Mouse (Mus musculus): Measurements from ENCODE around the gene Hivep2. TPM values are rescaled to one million over a fixed set of nuclear protein-coding genes. Genes with fewer than 3 reads are reported as not detected.

Gene Hivep2
- total RNA-seq, 2 experiments from 2014 or later = 25.7 to 28.4 TPM

DNA sequence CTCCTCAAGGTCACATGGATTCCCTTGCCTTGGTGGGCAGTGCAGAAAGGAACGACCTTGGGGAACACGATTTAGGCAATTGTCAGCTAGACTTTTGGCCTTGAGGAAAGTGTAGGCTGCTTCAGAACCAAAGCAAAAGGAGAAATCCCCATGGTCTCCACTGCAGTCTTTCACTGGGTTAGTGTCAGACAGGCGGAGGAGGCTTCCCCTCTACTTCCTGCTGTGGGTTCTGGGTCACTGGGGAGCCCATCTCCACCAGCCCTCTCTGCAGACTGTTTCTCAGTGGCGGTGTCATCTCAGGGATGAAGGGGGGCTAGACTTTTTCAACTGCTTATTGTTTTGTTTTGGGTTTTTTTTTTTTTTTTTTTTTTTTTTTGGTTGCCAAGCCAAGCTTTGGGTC, 79.9 kb downstream of the Hivep2 start:
- DNase-seq = peak in 1 of 2 experiments; percentile 41
- intact Hi-C loops (cut with DNase I) = loop anchor here (5.0 kb wide), 2 partner anchors 42 to 63 kb away; no protein-coding TSS in a partner anchor

DNA sequence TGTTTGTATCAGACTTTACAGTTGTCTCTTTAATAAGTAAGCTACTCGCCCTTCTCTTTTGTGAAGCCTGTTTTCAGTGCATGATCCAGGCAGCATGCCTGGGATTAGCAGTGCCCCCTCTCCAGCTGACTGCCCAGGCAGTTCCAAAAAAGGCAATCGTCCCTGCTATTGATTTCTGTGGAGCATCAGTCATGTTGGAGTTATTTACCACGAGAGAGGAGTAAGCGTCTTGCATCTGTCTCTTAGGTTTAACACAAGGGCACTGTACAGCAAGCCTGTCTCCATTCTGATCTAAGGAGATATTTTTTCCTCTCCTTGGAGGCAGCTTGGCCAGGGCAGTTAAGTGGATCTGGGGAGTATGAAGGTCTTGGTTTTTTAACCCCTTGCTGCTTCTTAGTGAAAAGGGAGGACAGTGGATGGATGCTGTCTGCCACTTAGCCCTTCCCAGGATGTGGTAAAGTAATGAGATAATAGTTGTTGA, 80.3 kb downstream of the Hivep2 start:
- DNase-seq = peak in 1 of 2 experiments; percentile 19

DNA sequence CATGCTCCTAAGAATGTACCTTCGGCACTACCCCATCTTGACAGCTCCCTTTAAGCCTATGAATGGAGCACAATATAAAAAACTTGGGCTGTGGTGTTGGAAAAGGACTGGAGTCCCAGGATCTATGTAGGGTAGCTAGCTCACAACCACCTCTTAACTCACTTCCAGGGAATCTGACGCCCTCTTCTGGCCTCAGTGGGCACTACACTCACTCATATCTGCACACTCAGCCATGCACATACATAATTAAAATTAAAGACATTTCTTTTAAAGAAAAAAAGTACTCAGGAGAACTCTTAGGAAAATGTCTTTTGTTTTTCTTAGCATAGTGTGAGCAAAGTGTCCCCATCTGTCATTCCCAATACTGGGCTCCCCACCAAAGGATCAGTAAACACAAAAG, 81.1 kb downstream of the Hivep2 start:
- intact Hi-C loops (cut with DNase I) = loop anchor here (5.0 kb wide), 2 partner anchors 40 to 65 kb away; no protein-coding TSS in a partner anchor

More for the DNA sequence above, 80.3 kb downstream of the Hivep2 start:
- intact Hi-C loops (cut with DNase I) = loop anchor here (5.0 kb wide), 2 partner anchors 41 to 64 kb away; no protein-coding TSS in a partner anchor

DNA sequence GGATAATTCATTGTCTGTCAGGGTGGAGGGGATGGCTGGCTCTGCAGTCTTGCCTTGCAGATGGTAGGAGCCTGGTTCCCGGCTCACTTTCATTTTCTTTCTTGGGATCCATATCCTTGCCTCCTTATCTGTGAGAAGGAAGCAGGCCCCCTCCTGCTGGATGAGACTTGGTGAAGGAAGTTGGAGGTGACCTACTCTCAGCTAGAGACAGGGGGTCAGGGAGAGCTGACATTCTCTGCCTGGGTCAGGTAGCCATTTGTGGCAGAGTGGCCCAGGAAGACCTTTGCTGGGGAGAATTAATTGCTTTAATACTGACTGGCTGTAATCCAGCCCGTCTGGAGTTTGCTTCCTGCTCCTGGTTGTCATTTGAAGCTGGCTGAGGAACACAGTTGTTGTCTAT, 81.8 kb downstream of the Hivep2 start:
- intact Hi-C loops (cut with DNase I) = loop anchor here (5.0 kb wide), 2 partner anchors 40 to 65 kb away; no protein-coding TSS in a partner anchor

More for the DNA sequence above, 81.1 kb downstream of the Hivep2 start:
- peak in 1 of 2 experiments; percentile 48 for DNase-seq

DNA sequence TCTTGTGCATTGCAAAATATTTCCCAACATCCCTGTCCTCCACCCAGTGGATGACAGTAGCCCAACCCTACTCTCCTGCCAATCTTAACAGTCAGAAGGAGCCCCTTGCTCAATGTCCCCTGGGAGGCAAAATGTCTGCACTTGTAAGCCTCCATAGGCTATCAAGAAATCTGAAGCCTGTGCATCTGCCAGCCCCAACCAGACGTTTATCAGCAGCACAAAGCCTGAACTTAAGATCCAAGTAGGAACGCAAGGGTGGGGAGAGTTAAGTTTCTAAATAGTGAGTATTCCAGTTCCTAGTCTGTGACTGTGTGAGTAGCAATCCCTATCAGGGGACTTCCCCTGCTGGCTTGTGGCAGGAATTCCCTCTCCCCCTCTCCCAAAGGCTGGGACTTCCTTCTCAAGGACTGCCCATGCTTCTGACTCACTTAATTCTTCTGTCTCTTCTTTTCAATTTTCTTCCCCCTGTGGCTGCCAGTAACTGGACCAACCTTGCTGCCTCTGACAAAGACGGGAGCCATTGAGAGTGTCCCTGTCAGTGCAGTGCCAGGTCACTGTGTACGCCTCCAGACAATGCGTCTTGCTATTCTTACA, 82.5 kb downstream of the Hivep2 start:
- intact Hi-C loops (cut with DNase I) = loop anchor here (5.0 kb wide), 2 partner anchors 39 to 66 kb away; no protein-coding TSS in a partner anchor
- peak; percentile 60 to 62 for DNase-seq

More for the DNA sequence above, 81.8 kb downstream of the Hivep2 start:
- peak in 1 of 2 experiments; percentile 25 for DNase-seq

DNA sequence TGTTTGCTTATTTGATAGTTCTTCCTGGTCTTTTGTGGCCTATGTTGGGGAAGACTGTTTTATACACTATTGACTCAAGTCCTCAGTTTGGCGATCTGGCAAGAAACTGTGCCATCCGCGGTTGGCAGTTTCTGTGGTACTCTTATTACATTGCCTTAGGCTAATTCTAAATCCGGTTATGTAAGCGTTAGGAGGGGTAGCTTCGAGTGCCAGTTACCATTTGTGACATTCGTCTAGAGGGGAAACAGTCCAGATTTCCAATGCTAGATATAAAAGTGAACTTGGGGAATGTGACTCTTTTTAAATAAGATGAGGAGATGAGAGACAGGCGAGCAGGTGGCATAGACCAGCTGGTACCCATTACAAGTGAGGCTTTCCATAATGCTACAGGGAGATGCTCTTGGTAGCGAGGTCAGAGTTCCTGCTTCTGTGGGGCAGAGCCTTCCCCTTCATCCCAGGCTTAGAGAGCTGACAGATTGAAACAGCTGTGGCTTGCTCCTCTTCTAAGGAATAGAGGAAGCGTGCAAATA, 83.1 kb downstream of the Hivep2 start:
- intact Hi-C loops (cut with DNase I) = loop anchor here (5.0 kb wide), 2 partner anchors 38 to 67 kb away; no protein-coding TSS in a partner anchor
- DNase-seq = no peak

DNA sequence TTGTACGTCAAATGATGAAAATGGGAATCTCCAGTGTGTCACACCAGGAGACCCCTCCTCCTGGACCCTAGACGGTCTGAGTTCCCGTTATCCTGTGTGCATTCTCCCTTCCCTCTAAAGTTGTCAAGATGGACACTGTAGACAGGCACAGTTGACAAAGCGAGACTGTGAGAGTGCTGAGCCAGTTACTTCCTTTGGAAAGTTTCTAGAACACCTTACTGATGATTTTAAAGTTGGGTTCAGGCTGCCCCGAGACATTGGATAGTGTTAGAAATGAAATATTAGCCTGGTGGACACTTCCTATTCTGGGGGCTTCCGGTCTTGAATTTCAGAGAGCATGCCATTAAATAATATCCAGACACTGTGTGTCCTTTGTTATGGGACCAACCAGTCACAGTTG, 83.8 kb downstream of the Hivep2 start:
- no peak for DNase-seq
- intact Hi-C loops (cut with DNase I) = loop anchor here (5.0 kb wide), 2 partner anchors 38 to 67 kb away; no protein-coding TSS in a partner anchor

DNA sequence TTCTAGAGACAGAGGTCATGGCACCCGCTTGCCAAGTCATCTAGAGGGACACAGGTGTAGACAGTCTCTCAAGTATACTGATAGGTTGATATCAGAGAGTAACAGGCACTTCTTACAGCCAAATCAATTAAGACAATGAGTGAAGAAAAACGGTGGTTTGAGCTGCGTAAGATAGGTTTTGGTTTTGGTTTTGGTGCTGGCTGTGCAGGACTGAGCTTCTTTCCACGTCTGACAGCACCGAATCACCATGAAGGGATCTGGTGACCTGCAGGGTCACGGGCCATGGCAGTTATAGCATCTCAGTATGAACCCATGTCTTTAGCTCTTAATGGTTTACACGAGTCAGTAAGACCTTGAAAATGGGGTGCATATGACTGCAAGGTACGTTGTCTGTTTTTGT, 84.7 kb downstream of the Hivep2 start:
- intact Hi-C loops (cut with DNase I) = no loop called here
- no peak for DNase-seq

DNA sequence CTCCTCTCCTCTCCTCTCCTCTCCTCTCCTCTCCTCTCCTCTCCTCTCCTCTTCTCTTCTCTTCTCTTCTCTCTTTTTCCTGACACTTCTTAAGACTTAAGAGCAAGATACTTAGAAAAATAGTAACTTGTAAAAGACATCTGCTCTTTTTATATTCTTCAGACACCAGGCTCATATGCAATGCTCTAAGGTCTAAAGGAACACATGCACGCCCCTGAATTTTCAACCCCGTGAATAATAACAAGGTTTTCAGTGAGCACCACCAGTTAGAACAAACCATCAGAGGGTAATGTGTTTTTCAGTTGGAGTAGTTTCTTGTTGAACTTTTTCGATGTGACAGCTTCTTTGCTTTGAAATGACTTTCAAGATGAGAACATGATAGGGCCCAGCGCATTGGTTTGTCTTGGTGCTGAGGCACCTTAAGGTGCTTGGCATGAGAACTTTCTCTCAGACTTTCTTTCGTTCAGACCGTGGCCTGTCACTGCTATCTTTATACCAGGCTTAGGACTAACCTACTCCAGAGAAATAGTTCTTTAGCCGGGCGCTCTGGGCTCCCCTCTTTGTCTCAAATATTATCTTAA, 86.3 kb downstream of the Hivep2 start:
- intact Hi-C loops (cut with DNase I) = no loop called here
- no peak for DNase-seq

DNA sequence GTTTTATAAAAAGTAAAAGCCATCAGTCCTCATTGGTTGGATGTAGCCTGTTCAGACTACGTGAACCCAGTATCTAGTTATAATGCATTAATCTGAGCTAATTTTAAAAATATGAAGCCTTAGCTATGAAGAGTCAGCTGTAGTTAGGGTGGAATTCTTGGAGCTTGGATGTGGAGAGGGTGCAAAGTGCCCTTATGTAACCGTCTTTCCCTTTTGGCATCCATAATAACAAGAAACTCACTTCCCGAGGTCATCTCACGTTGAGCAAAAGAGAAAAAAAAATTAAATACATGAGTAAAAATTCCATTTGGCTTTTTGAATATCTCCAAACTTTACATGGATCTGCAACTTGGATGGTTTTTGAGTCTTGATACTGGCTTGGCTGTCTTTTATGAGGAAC, 89.0 kb downstream of the Hivep2 start:
- intact Hi-C loops (cut with DNase I) = loop anchor here (5.0 kb wide), 1 partner anchor 38 kb away; no protein-coding TSS in a partner anchor
- no peak for DNase-seq

DNA sequence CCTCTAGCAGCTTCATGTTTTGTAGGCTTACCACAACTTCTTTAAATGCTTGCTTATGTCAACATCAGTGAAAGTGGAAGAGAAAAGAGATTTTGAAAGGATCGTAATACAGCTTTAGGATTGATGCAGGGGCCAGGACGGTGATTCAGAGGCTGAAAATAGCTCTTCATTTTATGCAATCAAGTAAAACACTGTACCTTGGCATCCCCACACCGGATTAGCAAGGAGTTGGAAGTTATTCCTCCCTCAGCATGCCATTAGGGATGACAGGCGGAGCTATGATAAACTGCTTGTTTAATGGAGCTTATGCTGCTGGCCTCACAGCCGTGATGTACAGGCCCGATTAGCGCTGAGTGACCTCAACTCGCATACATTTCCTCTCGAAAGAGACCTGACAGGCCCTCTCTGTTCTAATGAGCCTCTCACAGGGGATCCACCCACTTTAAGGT, 89.7 kb downstream of the Hivep2 start:
- intact Hi-C loops (cut with DNase I) = loop anchor here (5.0 kb wide), 1 partner anchor 38 kb away; no protein-coding TSS in a partner anchor
- DNase-seq = peak; percentile 47 to 66

DNA sequence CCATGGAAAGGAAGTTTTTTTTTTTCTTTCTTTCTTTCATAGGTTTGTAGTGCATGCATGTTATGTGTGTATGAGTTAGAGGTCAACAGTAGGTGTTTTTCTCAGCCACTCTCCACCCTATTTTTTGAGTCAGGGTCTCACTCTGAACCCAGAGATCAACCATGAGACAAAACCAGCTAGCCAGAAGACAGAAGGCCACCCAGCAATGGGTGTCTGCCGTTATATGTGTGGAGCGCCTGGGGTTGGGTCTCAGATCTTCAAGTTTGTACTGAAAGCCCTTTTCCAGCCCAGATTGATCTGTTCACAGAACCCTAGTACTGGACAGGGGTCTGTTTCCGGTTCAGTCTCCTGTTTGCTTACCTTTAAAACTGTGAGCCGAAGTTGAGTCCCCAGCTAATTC, 90.2 kb downstream of the Hivep2 start:
- intact Hi-C loops (cut with DNase I) = loop anchor here (2.0 to 5.0 kb wide), 2 partner anchors 39 to 91 kb away; no protein-coding TSS in a partner anchor
- no peak for DNase-seq

DNA sequence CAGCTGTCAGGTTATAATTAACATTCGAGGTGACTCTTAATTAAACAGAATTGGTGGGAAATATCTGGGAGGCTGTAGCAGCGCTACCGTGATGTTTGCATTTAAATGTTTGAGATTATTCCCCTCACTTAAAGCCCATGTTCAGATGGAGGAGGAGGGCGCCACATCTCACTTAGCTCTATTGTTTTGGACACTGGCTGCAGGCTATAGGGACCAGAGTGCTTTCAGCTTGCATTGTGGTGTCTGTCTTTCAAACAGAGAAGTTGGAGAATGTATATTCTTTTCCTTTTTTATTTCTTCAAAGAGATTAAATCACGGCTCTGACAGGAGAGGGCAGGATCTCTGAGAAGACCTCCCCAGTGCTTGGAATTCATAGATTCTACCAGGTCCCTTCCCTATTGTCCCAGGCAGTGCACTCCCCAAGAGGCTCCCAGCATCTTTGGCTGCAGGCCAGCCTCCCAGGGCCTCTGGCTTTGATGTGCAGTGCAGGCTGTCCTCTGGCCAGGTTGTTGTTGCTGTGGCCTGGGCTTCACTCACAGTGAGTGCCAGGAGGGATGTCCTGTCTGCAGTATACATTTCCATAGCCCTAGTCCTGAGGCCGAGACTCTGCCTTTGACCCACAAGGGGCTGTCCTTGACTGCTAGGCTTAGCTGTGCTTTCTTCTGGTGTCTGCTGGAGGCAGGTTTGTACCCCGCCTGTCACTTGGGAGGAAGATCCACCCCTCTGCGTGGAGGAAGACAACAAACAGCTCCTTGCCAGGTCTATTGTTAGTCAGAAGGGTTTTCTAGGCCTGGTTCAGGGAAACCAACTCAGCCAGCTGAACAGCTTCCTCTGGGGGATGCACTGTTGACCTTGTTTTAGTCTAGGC, 90.9 kb downstream of the Hivep2 start:
- intact Hi-C loops (cut with DNase I) = loop anchor here (2.0 to 5.0 kb wide), 2 partner anchors 40 to 92 kb away; no protein-coding TSS in a partner anchor
- peak; percentile 85 to 88 for DNase-seq

DNA sequence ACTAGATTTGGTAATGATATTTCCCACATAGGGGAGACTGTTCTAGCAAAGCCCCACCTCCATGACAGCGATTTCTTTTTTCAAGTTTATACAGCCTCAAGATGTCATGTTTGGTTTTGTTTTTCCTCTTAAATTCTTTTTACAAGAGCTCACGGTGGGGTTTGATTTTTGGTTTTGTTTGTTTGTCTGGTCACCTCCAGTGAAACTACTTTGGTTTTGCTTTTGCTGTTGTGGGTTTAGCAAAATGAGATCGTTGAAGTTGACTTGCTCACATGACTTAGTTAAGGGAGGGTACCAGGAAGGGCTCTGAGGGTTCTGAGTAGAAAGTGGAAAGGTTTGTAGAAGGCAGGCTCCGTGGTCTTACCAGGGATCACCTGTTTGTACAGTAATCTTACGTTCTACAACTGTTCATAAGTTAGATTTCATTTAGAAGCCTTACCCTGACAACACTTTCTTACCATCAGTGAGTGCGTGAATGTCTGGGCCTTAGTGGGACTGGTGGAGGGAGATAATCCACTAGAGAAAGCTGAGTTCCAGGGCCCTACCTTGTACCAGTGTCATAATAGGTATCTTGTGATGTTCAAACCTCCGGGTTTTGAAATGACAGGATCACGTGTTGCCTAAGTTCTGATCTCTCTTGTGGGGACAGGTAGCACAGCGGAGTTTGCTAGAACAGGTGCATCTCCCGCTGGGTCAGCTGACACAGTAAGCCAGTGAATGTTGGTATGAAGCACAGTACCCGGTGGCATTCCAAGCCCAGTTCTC, 92.1 kb downstream of the Hivep2 start:
- DNase-seq = no peak
- intact Hi-C loops (cut with DNase I) = loop anchor here (2.0 to 5.0 kb wide), 2 partner anchors 41 to 93 kb away; no protein-coding TSS in a partner anchor

DNA sequence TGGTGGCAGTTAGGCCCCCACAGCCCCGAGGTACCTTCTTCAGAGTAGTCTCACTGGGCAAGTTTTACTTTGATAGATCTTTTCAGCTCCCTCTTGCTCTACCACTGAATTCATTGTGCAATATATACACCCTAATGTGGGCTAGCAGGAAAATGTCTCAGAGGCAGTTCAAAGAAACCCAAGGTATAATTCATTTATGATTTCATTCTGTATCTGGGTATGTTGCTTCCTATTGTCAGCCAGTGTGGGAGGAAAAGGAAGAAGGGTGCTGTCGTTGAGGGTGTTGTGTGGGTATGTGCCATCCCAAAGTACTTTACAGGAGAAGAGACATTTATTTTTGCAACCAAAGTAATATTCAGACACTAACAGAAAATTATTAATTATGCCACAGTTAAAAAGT, 92.9 kb downstream of the Hivep2 start:
- intact Hi-C loops (cut with DNase I) = loop anchor here (5.0 kb wide), 1 partner anchor 41 kb away; no protein-coding TSS in a partner anchor
- no peak for DNase-seq

DNA sequence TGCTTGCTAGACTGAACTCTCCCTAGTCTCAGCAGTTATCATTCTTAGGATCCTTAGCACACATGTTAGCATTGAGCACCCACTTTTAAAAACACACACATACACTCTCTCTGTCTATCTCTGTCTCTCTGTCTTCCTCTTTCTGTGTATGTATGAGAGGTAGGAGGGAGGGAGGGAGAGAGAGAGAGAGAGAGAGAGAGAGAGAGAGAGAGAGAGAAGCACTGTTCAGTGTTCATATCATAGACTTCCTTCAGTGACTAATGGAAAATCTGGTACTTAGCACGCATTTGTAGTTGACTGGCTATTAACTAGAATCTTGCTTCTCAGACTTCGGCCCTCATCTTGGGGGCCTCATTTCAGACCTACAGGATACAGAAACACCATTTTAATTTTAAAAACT, 93.7 kb downstream of the Hivep2 start:
- intact Hi-C loops (cut with DNase I) = loop anchor here (5.0 kb wide), 1 partner anchor 42 kb away; no protein-coding TSS in a partner anchor
- no peak for DNase-seq

DNA sequence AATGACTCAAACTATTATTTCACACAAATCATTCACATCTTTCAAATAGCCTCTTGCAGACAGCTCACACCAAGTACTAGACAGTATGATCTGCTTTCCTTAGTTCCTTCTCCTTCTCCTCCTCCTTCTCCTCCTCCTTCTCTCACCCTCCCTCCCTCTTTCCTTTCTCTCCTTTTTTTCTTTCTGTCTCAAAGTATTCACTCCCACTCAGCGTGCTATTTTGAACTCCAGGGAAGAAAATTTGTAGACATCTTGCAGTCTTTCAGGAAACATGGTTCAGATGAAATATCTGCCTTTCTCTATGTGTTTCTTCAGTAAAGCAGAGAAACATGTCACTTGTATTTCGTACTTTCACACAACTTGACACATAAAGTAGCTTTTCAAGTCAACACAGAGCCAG, 94.4 kb downstream of the Hivep2 start:
- intact Hi-C loops (cut with DNase I) = no loop called here
- DNase-seq = no peak

DNA sequence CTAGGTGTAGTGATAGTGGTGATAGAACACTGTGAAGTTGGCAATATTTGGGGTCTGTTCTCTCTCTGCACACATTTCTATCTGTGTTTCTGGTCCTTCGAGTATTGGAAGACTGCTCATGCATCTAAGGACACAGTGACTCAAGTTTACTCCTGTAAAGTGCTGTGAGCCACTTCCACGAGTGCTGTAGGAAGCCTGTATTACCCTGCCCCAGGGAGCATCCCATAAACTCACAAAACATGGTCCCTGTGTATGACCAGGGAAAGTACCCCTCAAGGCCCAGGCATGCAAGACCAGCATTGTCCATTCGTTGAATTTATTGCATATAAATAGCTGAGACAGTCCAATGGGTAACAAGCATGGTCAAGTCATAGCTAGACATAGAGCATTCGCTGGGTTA, 97.4 kb downstream of the Hivep2 start:
- intact Hi-C loops (cut with DNase I) = no loop called here
- no peak for DNase-seq

DNA sequence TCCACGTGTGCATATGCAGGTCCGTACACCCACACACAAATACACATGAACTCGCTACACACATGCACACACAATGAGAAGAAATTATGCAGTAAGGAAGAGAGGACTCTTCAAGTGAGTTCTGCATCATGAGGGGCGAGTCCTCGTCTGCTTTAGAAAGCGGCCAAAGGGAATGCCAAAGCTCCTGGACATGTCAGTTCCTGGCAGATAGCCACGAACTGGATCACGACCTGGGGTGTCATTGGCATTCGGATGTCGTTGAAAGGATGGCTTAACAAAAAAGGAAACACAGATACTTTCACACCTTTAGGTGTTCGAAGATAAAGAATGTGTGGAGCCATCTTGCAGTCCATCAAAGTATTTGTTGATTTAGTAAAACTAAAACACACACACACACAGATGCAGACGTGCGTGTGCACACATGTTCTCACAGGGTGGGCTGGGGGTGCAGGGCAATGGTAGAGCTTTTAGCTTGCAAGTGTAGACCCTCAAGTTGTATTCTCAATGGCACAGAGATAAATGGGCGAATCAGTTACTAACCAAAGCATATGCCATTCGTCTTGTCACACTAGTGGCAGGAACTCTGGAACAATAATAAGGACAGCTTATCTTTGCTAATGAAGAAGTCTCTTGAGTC, 99.0 kb downstream of the Hivep2 start:
- DNase-seq = no peak
- intact Hi-C loops (cut with DNase I) = no loop called here

All from heart, postnatal 10 days (tissue).